Mouse (Mus musculus) megakaryocyte, embryonic 14.5 days (primary cell): Measurements from ENCODE around the gene B830017H08Rik.

Experiments
- FLI1 ChIP-seq: IDR thresholded peaks from 2 replicates; pipeline ENCODE4 v1.6.1; 2012; ENCODE audit warnings: low read length, inconsistent platforms, mixed read lengths
- GATA1 ChIP-seq: IDR thresholded peaks from 3 replicates; pipeline ENCODE4 v1.6.1; 2012; ENCODE audit warnings: mixed read lengths, low read length, inconsistent platforms, borderline replicate concordance

GRCm38 (mm10) chr16:17813173-17813572 lies 19.7 kb upstream of the B830017H08Rik start:
- TF ChIP-seq GATA1 = no peak
- TF ChIP-seq FLI1 = no peak
